Mouse (Mus musculus) kidney, postnatal 0 days (tissue): Measurements from ENCODE around the gene Adcy7. TPM values are rescaled to one million over a fixed set of nuclear protein-coding genes. Genes with fewer than 3 reads are reported as not detected.

Source experiments
- ATAC-seq: fragments of 200-750 bp; cut with Nextera tagmentation; replicated peaks from 2 replicates; pipeline ENCODE4 v1.8.0; 2017; ENCODE audit warnings: low read depth, moderate number of reproducible peaks, moderate TSS enrichment, moderate library complexity; ENCODE audit not compliant: low FRiP score
- DNase-seq: peaks from one replicate; pipeline ENCODE4 v3.0.0-alpha.2; 2016; ENCODE audit warnings: low spot score
- H3K27ac ChIP-seq: fragments of 300-500 bp; sonication (generic); 2 replicates; pipeline ENCODE4 v1.5.1; 2014; ENCODE audit warnings: mild to moderate bottlenecking
- H3K27me3 ChIP-seq: fragments of 300-500 bp; sonication (generic); 2 replicates; pipeline ENCODE4 v1.6.1; 2014; ENCODE audit warnings: low read length, mixed read lengths; ENCODE audit not compliant: insufficient read depth
- H3K36me3 ChIP-seq: fragments of 300-500 bp; sonication (generic); 2 replicates; pipeline ENCODE4 v1.6.1; 2014; ENCODE audit warnings: low read length, mixed read lengths; ENCODE audit not compliant: insufficient read depth
- H3K4me1 ChIP-seq: fragments of 300-500 bp; sonication (generic); replicated peaks from 2 replicates; pipeline ENCODE4 v1.6.1; 2014; ENCODE audit warnings: antibody characterized with exemption, low read length, mixed read lengths; ENCODE audit not compliant: insufficient read depth
- H3K4me2 ChIP-seq: fragments of 300-500 bp; sonication (generic); 2 replicates; pipeline ENCODE4 v1.6.1; 2014; ENCODE audit warnings: mild to moderate bottlenecking, low read length, moderate library complexity, mixed read lengths
- H3K4me3 ChIP-seq: fragments of 300-500 bp; sonication (generic); replicated peaks from 2 replicates; pipeline ENCODE4 v1.5.1; 2014; ENCODE audit warnings: low read depth, low read length
- H3K9ac ChIP-seq: fragments of 300-500 bp; sonication (generic); 2 replicates; pipeline ENCODE4 v1.6.1; 2014; ENCODE audit warnings: low read depth, low read length
- H3K9me3 ChIP-seq: fragments of 300-500 bp; sonication (generic); replicated peaks from 2 replicates; pipeline ENCODE4 v1.6.1; 2016; ENCODE audit warnings: low read length, inconsistent platforms, mixed read lengths
- CTCF ChIP-seq: IDR thresholded peaks from 2 replicates; pipeline ENCODE4 v1.5.1; 2016; ENCODE audit warnings: antibody characterized with exemption, low read depth, mild to moderate bottlenecking, moderate library complexity
- WGBS: fragments of 180-500 bp; shearing (Covaris S2); extraction: QIAGEN DNeasy Blood & Tissue Kit; methylation state at CpG from one replicate; pipeline ENCODE4 v1.1.7; 2014; 5-methylcytosine and 5-hydroxymethylcytosine counted together
- polyA plus RNA-seq: library from polyadenylated mRNA; unstranded; fragments of >200 nt; fragmentation: Nextera tagmentation; extraction: Ambion mirVana; gene quantifications from 2 replicates; pipeline ENCODE4 v1.2.1, GENCODE M21; 2015

The Adcy7 gene
- polyA plus RNA-seq, 1 experiment from 2014 or later = 4.3 TPM

DNA sequence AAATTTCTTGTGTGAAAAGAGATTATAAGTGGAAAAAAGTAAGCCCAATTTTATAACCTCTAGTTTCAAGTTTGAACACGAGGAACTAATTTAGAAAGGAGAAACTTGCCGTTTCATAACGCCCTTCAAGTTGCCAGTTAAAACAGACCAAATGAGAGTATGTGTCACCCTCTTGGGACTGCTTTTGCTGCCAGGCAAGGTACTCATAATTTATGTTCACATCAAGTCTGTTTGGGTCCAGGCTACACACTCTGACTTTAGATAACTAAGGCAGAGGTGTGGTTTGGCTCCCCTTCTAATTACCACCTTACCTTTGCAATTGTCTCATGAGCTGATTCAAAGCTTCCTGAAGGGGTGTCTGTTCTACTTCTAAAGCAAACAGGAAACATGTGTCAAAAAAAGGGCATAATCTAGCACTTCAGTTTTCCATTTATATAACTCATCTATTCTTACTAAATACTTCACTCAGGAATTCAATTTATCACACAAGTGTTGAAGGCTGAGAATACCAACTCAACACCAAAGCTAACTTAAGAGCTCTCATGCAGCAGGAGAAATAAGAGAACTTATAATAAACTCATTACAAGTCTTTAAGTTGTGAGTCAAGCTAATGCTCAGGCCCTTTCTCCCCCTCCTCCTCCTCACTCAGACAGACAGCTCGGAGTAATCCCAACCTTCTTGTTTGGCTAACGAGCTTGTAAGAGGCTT, 85.2 kb downstream of the Adcy7 start:
- 78% methylated on average over 5 of the region's 5 CpGs for WGBS

DNA sequence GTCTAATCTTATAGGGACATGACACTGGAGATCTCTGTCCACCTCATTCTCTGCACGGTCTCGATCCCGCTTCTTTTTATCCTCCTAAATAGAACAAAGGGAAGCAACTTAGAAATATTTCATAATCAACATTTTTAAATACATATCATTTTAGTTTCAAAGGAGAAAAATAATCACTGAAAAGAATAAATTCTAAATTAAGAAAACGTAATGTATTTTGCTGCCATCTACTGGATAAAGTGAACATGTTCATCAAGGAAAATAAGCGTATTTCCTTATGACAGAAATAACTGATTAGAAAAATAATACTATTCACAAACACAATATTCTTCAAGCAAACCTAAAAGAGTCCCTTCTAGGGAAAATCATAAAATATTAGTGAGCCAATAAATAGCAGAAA, 85.7 kb downstream of the Adcy7 start:
- Histone ChIP-seq H3K4me3 (no peak overlapping the region), H3K36me3 (peaks cover 47% of the 10 kb centered on the region), H3K4me2 (no peak overlapping the region), H3K4me1 (peaks cover 9% of the 10 kb centered on the region), H3K27ac (no peak overlapping the region), H3K9ac (no peak overlapping the region), H3K27me3 (no peaks in the 10 kb centered on the region), H3K9me3 (no peaks in the 10 kb centered on the region)
- WGBS = 78% methylated on average over 5 of the region's 5 CpGs
- DNase-seq (peak; percentile 49), ATAC-seq (no peak)
- TF ChIP-seq CTCF = peak; percentile 65

More for the DNA sequence above, 85.2 kb downstream of the Adcy7 start:
- Histone ChIP-seq H3K36me3 (peaks cover 53% of the 10 kb centered on the region), H3K4me3 (no peak overlapping the region), H3K9ac (no peak overlapping the region), H3K9me3 (no peaks in the 10 kb centered on the region), H3K27me3 (no peaks in the 10 kb centered on the region), H3K4me2 (no peak overlapping the region), H3K4me1 (peaks cover 9% of the 10 kb centered on the region), H3K27ac (no peak overlapping the region)
- no peak for ATAC-seq
- no peak for DNase-seq
- TF ChIP-seq CTCF = no peak

DNA sequence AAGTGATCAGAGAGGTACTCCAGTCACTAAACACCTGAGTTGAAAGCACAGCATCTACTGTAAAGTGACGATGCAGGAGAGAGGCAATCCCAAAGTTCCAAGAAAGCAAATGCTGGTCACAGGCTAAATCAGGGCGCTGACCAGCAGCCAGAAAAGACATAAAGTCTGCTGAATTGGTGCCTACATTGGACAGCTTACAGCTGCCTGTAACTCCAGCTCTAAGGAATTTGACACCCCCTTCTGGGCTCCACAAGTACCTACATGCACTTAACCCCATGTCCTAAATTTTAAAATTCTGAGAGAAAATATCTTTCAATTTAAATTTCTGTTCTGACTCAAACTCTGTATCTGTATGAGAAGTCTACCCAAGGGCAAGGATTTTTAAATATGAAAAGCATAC, 87.8 kb downstream of the Adcy7 start:
- DNase-seq = peak; percentile 85
- H3K4me3 ChIP-seq = no peak overlapping the region
- H3K36me3 ChIP-seq = peaks cover 36% of the 10 kb centered on the region
- no peak overlapping the region for H3K9ac ChIP-seq
- no peak overlapping the region for H3K27ac ChIP-seq
- no peaks in the 10 kb centered on the region for H3K9me3 ChIP-seq
- 55% methylated on average over 2 of the region's 2 CpGs for WGBS
- H3K27me3 ChIP-seq = no peaks in the 10 kb centered on the region
- peak overlapping the region; percentile 93 for H3K4me2 ChIP-seq
- peaks cover 9% of the 10 kb centered on the region for H3K4me1 ChIP-seq
- peak; percentile 52 for TF ChIP-seq CTCF
- no peak for ATAC-seq

DNA sequence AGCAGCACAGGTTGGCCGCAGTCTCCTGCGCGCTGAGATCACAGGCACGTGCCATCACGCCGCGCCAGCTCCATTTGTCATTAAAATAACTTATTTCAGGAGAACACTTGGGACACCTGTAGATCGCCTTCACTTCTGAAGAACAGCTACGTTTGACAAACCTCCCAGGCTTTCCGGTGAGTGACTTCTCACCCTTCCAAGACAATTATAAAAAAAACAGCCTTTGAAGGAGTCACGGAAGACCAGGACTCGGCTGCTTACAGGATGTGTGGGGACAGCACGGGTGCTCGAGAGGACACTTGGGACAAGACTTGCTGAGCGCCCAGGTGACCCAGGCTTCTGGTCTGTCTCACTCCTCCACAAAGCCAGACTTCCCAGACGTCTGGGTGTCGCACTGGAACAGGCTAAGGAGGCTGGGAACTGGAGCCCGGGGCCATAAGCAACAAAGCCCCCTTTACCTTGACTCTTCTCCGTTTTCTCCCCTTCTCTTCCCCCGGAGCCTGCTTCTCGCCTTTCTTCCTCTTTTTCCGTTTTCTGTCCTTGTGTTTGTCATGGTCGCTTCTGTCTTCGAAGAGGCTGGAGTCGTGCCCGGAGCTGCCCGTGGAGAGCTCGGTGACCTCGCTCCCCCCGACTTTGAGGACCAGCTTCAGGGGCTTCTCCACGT, 89.0 kb downstream of the Adcy7 start:
- TF ChIP-seq CTCF = 0 out of 2 replicates have a peak, but pooled peaks have one; percentile 2
- ATAC-seq = no peak; the same call in 1 of the 2 replicates
- Histone ChIP-seq H3K4me2 (peak overlapping the region; percentile 93), H3K27me3 (no peaks in the 10 kb centered on the region), H3K27ac (peak overlapping the region; percentile 86), H3K9me3 (no peaks in the 10 kb centered on the region), H3K36me3 (peaks cover 25% of the 10 kb centered on the region), H3K4me1 (peaks cover 9% of the 10 kb centered on the region), H3K9ac (peak overlapping the region; percentile 93), H3K4me3 (peak overlapping the region; percentile 94)
- peak; percentile 49 for DNase-seq
- under 1% methylated on average over 31 of the region's 31 CpGs for WGBS

DNA sequence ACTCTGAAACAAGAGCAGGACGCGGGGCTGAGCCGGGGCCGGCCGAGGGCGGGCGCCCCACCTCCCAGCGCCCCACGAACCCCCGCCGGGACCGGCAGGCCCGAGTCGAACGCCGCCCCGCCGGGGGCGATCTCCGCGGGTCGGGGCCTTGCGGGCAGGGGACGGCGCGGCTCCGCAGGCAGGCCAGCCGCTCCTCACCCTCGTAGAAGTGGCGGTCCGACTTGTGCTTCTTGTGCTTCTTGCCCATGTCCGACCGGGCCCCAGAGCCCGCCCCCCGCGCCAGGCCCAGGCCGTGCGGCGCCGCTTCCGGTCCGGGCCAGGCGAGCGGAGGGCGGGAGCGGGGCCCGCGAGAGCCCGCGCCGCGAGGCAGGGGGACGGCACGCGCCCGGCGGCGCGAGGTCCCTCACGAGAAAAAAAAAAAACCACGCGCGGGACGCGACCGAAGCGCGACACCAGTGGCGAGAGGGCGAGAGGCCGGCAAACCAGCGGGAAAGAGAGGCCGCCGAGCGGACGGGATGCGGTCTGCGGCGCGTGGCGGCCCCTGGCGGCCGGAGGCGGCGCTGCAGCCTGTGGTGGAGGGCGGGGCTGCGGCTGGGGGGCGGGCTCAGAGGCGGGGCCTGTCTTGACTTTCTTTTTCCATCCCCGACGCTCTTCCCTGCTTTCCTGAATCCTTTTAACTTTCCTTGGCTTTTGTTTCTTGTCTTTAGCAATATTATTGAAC, 89.7 kb downstream of the Adcy7 start, which contains the start of gene Brd7:
Gene Brd7, minus strand, starts transcription at position 487 of the 721 bp plus-strand sequence.
- peak; percentile 81 for DNase-seq
- H3K4me1 ChIP-seq = peaks cover 9% of the 10 kb centered on the region

More for the DNA sequence above, 89.7 kb downstream of the Adcy7 start, which contains the start of gene Brd7:
- H3K4me3 ChIP-seq = peak within 1 kb of the TSS; percentile 94
- H3K27me3 ChIP-seq = no peaks in the 10 kb centered on the region
- peak; percentile 88 for ATAC-seq
- H3K9me3 ChIP-seq = no peaks in the 10 kb centered on the region
- H3K9ac ChIP-seq = peak within 1 kb of the TSS; percentile 93
- H3K27ac ChIP-seq = peak within 1 kb of the TSS; percentile 86
- peak within 1 kb of the TSS; percentile 93 for H3K4me2 ChIP-seq
- WGBS = 3% methylated on average over 86 of the region's 91 CpGs
- peaks cover 20% of the 10 kb centered on the region for H3K36me3 ChIP-seq
- peak; percentile 76 for TF ChIP-seq CTCF
